Mouse (Mus musculus) hindbrain, embryonic 11.5 days (tissue): ENCODE measurements around the gene Unc93a. TPM values are rescaled to one million over a fixed set of nuclear protein-coding genes. Genes with fewer than 3 reads are reported as not detected.

Source experiments
- polyA plus RNA-seq: library from polyadenylated mRNA; unstranded; fragments of >200 nt; fragmentation: Nextera tagmentation; extraction: Ambion mirVana; gene quantifications from 2 replicates; pipeline ENCODE4 v1.2.1, GENCODE M21; 2014

The Unc93a gene
- polyA plus RNA-seq, 1 experiment from 2014 or later: not detected

Other genes with a start within 250 kb of the Unc93a start
- 1.0 and 1.5 TPM in 2 replicates for gene Pnldc1, start 221.6 kb downstream of the Unc93a start, polyA plus RNA-seq
- 546 and 558 TPM in 2 replicates for gene Tcp1, start 216.1 kb downstream of the Unc93a start, polyA plus RNA-seq
- 162 and 171 TPM in 2 replicates for gene Mrpl18, start 215.5 kb downstream of the Unc93a start, polyA plus RNA-seq
- gene Acat3, start 191.2 kb downstream of the Unc93a start, polyA plus RNA-seq: 0.71 and 1.2 TPM in 2 replicates
- gene Acat2, start 171.1 kb downstream of the Unc93a start, polyA plus RNA-seq: 244 and 372 TPM in 2 replicates
- gene Wtap, start 137.6 kb downstream of the Unc93a start, polyA plus RNA-seq: 130 and 133 TPM in 2 replicates
- gene Sod2, start 125.0 kb downstream of the Unc93a start, polyA plus RNA-seq: 120 and 127 TPM in 2 replicates
- 0.25 TPM in 1 of 2 replicates, not detected in the other for gene Gpr31b, start 79.5 kb downstream of the Unc93a start, polyA plus RNA-seq
- gene Tcp10b, start 70.7 kb downstream of the Unc93a start, polyA plus RNA-seq: 0.23 TPM in 1 of 2 replicates, not detected in the other
- not detected in 2 replicates for gene Smok2a, start 89.4 kb upstream of the Unc93a start, polyA plus RNA-seq
- not detected in 2 replicates for gene Smok2b, start 98.4 kb upstream of the Unc93a start, polyA plus RNA-seq
- gene Tcp10c, start 222.8 kb upstream of the Unc93a start, polyA plus RNA-seq: not detected in 2 replicates